Mouse (Mus musculus): ENCODE results near the gene Dzip1l.

Dzip1l gene

DNA sequence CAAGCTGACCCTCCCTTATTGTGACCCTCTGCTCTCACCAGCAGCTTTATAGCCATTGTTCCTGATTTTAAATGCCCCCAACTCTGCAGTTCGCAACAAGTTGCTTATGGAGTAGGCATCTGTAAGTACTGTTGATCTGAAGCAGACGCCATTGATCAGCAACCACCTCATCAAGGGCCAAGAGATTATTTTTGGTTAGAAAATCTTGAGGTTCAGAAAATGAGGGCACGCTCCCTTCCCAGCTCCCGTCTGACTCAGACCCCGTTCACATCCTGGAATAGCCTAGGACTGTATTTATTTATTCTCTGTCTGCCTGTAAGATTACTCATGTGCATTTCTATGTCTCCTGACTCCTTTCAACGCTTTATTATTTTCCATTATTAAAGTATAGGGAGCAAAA, 16.1 kb downstream of the Dzip1l start:
- ATAC-seq (ENCODE audit: insufficient number of reproducible peaks, low FRiP score, low TSS enrichment): no peak

DNA sequence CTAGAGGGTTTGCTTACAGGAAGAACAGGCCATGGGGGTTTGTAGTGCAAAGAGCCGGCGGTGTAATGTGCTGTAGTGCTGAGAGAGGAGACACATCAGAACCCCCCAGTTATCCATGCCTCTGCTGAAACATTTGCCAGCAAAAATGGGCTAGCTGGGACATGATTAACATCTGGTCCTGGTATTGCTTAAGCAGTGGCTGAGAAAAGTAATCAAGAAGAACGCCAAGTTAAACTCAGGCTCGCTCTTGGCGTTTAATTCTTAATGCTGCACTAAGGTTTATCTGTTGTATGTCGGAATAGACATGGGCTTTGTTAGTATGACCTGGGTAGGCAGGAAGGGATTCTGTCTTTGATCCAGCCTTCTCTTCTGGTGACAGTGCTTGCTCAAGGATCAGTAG, 16.8 kb downstream of the Dzip1l start:
- ATAC-seq (ENCODE audit: insufficient number of reproducible peaks, low FRiP score, low TSS enrichment): no peak

DNA sequence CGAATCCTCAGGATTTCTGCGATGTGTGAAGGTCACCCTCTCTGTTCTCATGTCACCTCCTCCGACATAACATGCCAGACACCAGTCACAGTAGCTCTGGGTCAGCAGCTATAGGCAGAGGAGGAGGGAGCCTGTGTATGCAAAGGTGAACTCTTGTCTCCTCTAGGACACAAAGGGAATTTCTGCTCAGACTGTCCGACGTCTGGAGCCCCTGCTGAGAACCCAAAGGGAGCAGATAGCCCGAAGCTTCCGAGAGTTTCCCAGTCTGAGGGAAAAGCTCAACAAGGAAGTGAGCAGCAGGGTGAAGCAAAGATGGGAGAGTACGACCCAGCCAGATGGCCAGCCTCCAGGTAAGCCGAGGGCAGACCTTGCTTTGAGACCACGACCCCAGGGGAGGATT, 31.5 kb downstream of the Dzip1l start:
- no peak for ATAC-seq (ENCODE audit: insufficient number of reproducible peaks, low FRiP score, low TSS enrichment)

GRCm38 (mm10) chr9:99661606-99662166, 32.4 kb downstream of the Dzip1l start:
- ATAC-seq (ENCODE audit: insufficient number of reproducible peaks, low FRiP score, low TSS enrichment): no peak

- no peak for ATAC-seq (ENCODE audit: insufficient number of reproducible peaks, low FRiP score, low TSS enrichment)
These were observed 33.1 kb downstream of the Dzip1l start for GRCm38 (mm10) chr9:99662406-99662805.

DNA sequence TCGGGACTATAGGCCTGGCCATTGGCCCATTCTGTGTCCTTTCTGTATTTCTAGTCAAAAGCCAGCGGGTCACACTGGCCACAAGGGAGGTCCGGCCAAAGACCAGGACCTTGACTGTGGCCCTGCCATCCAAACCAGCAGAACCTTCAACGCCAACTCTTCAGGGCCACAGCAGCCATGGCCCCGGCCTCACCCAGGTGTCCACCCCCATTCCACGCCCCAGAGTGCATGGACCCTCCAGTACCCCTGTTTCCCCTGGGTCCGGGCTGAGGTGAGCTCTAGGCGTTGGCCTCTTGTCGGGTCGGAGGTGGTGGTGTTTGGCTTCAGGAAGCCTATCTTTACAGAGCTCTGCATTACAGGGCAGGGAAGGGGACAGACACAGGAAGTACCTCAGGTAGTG, 33.6 kb downstream of the Dzip1l start:
- no peak for ATAC-seq (ENCODE audit: insufficient number of reproducible peaks, low FRiP score, low TSS enrichment)

DNA sequence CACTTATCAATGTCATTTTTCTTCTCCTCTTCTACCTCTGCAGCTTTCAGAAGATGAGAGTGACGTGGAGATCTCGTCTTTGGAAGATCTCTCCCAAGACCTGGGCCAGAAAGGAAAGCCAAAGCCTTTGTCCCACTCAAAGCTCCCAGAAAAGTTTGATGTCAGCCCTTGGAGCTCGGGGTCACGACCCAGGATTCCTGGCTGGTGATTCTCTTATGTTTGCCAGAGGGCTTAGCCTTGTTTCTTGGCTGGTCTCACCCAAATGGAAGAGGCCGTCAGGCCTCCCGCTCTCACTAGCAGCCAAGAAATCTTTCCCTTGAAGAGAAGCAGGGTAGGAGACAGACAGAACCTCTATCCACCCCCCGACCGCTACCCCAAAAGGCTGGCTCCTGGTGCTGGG, 38.3 kb downstream of the Dzip1l start:
- ATAC-seq (ENCODE audit: insufficient number of reproducible peaks, low FRiP score, low TSS enrichment): no peak

GRCm38 (mm10) chr9:99671603-99672002, 42.3 kb downstream of the Dzip1l start:
- no peak for ATAC-seq (ENCODE audit: insufficient number of reproducible peaks, low FRiP score, low TSS enrichment)

DNA sequence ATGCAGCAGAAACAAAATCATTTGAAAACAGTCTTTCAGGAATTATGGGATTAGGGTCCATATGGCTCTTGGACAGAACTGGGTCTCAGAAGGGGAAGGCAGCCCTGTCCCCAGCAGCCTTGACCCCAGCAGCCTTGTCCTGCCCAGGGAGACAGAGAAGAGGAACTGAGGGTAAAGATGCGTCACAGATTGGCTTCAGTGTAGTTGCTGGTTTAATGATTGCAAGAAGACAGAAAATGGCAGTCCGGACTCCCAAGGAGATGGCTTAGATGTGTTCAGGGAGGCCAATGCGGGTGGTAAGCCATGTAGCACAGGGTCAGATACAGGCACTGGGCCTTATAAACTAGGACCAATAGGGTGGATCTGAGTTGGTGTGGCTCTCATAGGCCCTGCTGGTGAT, 46.4 kb downstream of the Dzip1l start:
- no peak for ATAC-seq (ENCODE audit: insufficient number of reproducible peaks, low FRiP score, low TSS enrichment)

GRCm38 (mm10) chr9:99681980-99682570, 52.8 kb downstream of the Dzip1l start:
- ATAC-seq (ENCODE audit: insufficient number of reproducible peaks, low FRiP score, low TSS enrichment): no peak

- no peak for ATAC-seq (ENCODE audit: insufficient number of reproducible peaks, low FRiP score, low TSS enrichment)
These were observed 55.8 kb downstream of the Dzip1l start for GRCm38 (mm10) chr9:99685061-99685521.

- no peak for ATAC-seq (ENCODE audit: insufficient number of reproducible peaks, low FRiP score, low TSS enrichment)
These were observed 56.4 kb downstream of the Dzip1l start for GRCm38 (mm10) chr9:99685536-99686231.

GRCm38 (mm10) chr9:99689796-99690195, 60.5 kb downstream of the Dzip1l start:
- ATAC-seq (ENCODE audit: insufficient number of reproducible peaks, low FRiP score, low TSS enrichment): no peak

GRCm38 (mm10) chr9:99690386-99690785, 61.1 kb downstream of the Dzip1l start:
- ATAC-seq (ENCODE audit: insufficient number of reproducible peaks, low FRiP score, low TSS enrichment): no peak

GRCm38 (mm10) chr9:99694961-99695360, 65.7 kb downstream of the Dzip1l start:
- no peak for ATAC-seq (ENCODE audit: insufficient number of reproducible peaks, low FRiP score, low TSS enrichment)

- no peak for ATAC-seq (ENCODE audit: insufficient number of reproducible peaks, low FRiP score, low TSS enrichment)
These were observed 70.6 kb downstream of the Dzip1l start for GRCm38 (mm10) chr9:99699752-99700389.

DNA sequence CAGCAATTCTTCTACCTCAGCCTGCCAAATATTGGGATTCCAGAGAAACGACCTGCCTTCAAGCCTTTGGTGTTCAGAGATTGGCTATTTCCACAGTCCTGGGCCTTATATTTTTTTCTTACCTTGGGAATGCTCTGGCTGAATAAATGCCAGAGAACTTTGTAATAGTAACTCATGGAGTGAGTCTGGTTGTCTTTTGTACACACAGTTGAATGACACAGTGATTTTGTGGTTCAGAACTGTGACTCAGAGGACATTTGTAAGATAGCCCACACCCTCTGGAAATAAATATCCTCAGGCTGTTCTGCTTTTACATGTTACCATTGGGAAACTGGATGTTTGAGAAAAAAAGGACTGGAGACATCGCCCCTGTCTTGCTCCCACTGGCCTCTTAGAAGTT, 71.9 kb downstream of the Dzip1l start:
- ATAC-seq (ENCODE audit: insufficient number of reproducible peaks, low FRiP score, low TSS enrichment): no peak

- no peak for ATAC-seq (ENCODE audit: insufficient number of reproducible peaks, low FRiP score, low TSS enrichment)
These were observed 72.9 kb downstream of the Dzip1l start for GRCm38 (mm10) chr9:99702215-99702614.

GRCm38 (mm10) chr9:99703711-99704110, 74.4 kb downstream of the Dzip1l start:
- no peak for ATAC-seq (ENCODE audit: insufficient number of reproducible peaks, low FRiP score, low TSS enrichment)

DNA sequence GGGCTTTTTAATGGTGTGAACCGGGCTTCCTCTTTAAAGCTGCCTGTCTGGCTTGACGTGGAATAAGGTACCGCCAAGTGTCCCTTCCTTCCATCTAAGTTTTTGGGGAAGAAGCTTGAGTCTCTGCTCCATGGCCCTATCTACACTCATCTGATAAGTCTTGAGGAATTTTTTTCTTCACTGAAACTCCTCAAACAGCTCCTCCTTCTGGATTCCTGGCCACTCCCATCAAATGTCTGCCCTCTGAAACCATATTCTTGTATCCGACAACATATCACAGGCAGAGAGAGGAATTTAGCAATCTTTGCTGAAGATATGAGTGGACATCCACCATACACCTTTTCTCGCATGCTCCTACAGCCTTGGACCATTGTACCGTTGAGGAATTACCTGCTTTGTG, 77.0 kb downstream of the Dzip1l start:
- no peak for ATAC-seq (ENCODE audit: insufficient number of reproducible peaks, low FRiP score, low TSS enrichment)

GRCm38 (mm10) chr9:99707425-99708126, 78.3 kb downstream of the Dzip1l start:
- no peak for ATAC-seq (ENCODE audit: insufficient number of reproducible peaks, low FRiP score, low TSS enrichment)
